Mouse (Mus musculus) common myeloid progenitor, adult 5-6 weeks (primary cell): ENCODE results near the gene Spag17. TPM values are rescaled to one million over a fixed set of nuclear protein-coding genes. Genes with fewer than 3 reads are reported as not detected.
A peak's percentile ranks its signal among the peaks of the same experiment; 100 is the strongest.
"Not testable (repeated sequence)": the region's sequence is repeated elsewhere in the genome, so short reads cannot be mapped to it uniquely, and the experiment has no call there.

Source experiments
- ATAC-seq: replicated peaks from 2 replicates; pipeline ENCODE4 v1.8.0; 2016; ENCODE audit warnings: low read depth, mild to moderate bottlenecking, moderate TSS enrichment, inconsistent platforms; ENCODE audit not compliant: poor library complexity, severe bottlenecking
- total RNA-seq: library from RNA; stranded (forward); fragments of 200-1000, 187-1606 nt; gene quantifications from 2 replicates; pipeline ENCODE4 v1.2.3, GENCODE M21; 2017

The Spag17 gene
- total RNA-seq: not detected in 2 replicates

- peak; percentile 98 for ATAC-seq
Measured at GRCm38 (mm10) chr3:99885187-99885811, at the start of gene Spag17. Gene Spag17 (plus strand): TSS chr3:99885406.

GRCm38 (mm10) chr3:99842333-99842732, 42.9 kb upstream of the Spag17 start:
- ATAC-seq: no peak

- no peak for ATAC-seq
Measured at GRCm38 (mm10) chr3:99842808-99843207, 42.4 kb upstream of the Spag17 start.

- no peak for ATAC-seq
Measured at GRCm38 (mm10) chr3:99843233-99843632, 42.0 kb upstream of the Spag17 start.

GRCm38 (mm10) chr3:99850926-99851325, 34.3 kb upstream of the Spag17 start:
- no peak for ATAC-seq

GRCm38 (mm10) chr3:99854595-99854994, 30.6 kb upstream of the Spag17 start:
- no peak for ATAC-seq

- peak; percentile 74; the same call in 1 of the 2 replicates for ATAC-seq
Measured at GRCm38 (mm10) chr3:99858922-99859321, 26.3 kb upstream of the Spag17 start.

GRCm38 (mm10) chr3:99864706-99865105, 20.5 kb upstream of the Spag17 start:
- ATAC-seq: no peak

GRCm38 (mm10) chr3:99875137-99875536, 10.1 kb upstream of the Spag17 start:
- ATAC-seq: no peak

- no peak for ATAC-seq
Measured at GRCm38 (mm10) chr3:99881498-99881897, 3.7 kb upstream of the Spag17 start.

- no peak for ATAC-seq
Measured at GRCm38 (mm10) chr3:99883988-99884564, 1.1 kb upstream of the Spag17 start.

- ATAC-seq: not testable (repeated sequence)
Measured at GRCm38 (mm10) chr3:99894741-99895140, 9.5 kb downstream of the Spag17 start.

GRCm38 (mm10) chr3:99913809-99914439, 28.7 kb downstream of the Spag17 start:
- ATAC-seq: no peak

GRCm38 (mm10) chr3:99922944-99923343, 37.7 kb downstream of the Spag17 start:
- no peak for ATAC-seq

- no peak for ATAC-seq
Measured at GRCm38 (mm10) chr3:99930920-99931620, 45.9 kb downstream of the Spag17 start.

GRCm38 (mm10) chr3:99936159-99936558, 51.0 kb downstream of the Spag17 start:
- ATAC-seq: 0 out of 2 replicates have a peak, but pooled peaks have one; percentile 60

GRCm38 (mm10) chr3:99938611-99939286, 53.5 kb downstream of the Spag17 start:
- no peak for ATAC-seq

- no peak for ATAC-seq
Measured at GRCm38 (mm10) chr3:99945171-99945570, 60.0 kb downstream of the Spag17 start.

GRCm38 (mm10) chr3:99954039-99954602, 68.9 kb downstream of the Spag17 start:
- ATAC-seq: no peak

GRCm38 (mm10) chr3:99956517-99956916, 71.3 kb downstream of the Spag17 start:
- ATAC-seq: no peak
